Mouse (Mus musculus): Measurements from ENCODE around the gene Timm13.

Timm13 gene

DNA sequence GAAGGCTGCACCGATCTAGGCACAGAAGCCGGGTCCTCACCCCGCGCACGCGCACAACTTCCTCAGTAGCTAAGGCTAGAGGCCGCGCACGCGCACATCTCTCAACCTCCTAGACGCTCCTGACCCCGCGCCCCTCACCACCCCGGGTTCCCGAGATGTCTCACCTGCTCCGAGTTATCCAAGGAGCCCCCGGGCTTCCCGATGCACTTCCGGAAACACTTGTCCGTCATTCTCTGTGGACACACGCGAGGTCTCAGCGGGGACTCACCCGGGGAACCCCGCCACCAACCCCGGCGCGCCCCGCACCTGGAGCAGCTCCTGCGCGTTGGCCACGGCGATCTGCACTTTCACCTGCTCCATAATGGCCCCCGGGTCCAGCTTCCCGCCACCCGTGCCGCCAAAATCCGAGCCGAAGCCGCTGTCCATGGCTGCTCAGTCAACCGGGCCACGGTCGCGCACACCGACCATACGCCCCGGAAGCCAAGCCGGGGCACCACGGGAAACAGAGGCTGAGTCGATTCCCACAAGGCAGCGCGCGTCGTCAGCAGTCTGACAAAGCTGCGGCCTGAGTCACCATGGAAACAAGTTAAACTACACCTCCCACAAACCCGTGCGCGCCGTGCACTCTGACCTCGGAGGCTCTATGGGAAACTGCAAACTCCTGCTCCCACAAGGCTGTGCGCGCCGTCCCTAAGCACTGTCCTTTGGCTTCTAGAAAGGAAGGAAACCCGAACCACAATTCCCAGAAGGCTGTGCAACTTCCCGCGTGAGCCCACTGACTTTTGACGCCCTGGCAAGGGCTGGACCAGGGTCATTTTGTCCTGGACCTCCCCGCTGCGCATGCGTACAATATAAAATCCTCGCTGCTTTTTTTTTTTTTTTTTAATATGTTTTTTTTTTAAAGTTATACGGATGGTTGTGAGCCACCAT is at the start of gene Timm13:
TSS of gene Timm13 (minus strand) at position 652 of the 930 bp plus-strand sequence.
- DNase-seq (ENCODE audit: low spot score), result peak; percentile 91

DNA sequence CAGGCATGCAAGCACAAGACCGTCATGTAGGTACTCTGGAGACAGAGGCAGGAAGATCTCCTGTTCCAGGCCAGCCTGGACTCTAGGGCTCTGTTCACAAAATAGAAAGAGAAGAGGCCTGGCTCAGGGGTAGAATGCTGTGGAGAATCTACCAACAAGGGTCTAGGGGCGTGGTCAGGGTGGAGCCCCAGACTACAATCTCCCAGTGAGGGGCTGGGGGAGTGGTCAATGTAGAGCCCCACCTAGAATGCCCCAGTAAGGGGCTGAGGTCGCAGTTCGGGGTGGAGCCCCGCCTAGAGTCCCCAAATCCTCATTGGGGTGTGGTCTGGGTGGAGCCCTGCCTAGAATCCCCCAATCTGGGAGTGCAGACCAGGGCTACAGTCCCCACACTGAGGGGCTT is 49.5 kb upstream of the Timm13 start:
- no peak for DNase-seq (ENCODE audit: low spot score)

DNA sequence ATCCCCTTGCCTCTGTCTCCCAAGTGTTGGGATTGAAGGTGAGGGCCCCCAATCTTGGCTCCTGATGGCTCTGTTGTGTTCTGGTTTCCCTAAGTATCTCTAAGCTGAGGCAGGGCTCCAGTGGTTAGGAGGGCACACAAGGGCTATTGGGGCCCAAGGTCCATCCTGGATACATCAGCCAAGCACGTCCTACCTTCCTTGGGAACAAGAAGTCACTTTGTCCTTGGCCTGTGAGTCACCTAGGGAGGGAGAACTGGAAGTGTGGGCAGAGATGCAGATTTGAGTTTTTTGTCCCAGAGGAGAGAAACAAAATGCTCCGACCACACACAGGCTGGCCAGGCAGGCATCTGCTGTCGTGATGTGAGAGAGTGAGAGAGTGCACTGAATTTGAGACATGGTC is 48.3 kb upstream of the Timm13 start:
- DNase-seq (ENCODE audit: low spot score), result no peak

DNA sequence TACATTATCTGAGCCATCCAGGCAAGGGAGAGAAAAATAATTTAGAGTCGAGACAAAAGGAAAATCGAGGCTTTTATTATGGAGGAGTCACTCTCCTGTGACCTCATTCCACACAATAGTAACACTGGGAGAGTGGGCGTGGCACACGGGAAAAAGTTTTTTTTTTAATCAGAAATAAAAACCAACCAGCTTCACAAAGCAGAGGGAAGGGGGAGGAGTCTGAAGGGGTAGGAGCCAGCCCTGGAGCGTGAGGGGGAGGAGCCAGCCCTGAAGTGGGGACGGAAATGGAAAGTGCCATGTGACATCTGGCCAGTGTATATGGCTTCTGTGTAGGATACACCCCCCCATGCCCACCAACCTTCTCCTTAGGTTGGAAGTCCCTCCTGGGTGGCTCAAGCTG is 47.8 kb upstream of the Timm13 start:
- DNase-seq (ENCODE audit: low spot score), result no peak

DNA sequence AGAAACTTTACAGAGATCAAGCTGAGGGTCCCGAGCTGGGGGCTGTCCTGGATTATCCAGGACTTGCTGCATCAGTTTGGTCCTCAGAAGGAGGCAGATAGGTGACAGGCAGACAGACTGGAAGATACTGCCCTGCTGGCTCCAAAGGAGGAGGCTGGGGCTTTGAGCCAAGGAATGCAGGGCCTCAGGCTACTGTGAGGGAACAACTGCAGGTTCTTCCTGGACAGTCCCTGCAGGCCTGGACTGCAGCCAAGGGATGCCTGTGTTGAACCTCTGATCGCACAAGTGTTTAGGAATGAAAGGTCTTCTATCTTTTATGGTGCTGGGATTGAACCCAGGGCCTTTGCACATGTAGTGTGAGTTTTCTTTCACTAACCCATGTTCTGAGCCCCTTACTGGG is 47.0 kb upstream of the Timm13 start:
- DNase-seq (ENCODE audit: low spot score), result no peak

DNA sequence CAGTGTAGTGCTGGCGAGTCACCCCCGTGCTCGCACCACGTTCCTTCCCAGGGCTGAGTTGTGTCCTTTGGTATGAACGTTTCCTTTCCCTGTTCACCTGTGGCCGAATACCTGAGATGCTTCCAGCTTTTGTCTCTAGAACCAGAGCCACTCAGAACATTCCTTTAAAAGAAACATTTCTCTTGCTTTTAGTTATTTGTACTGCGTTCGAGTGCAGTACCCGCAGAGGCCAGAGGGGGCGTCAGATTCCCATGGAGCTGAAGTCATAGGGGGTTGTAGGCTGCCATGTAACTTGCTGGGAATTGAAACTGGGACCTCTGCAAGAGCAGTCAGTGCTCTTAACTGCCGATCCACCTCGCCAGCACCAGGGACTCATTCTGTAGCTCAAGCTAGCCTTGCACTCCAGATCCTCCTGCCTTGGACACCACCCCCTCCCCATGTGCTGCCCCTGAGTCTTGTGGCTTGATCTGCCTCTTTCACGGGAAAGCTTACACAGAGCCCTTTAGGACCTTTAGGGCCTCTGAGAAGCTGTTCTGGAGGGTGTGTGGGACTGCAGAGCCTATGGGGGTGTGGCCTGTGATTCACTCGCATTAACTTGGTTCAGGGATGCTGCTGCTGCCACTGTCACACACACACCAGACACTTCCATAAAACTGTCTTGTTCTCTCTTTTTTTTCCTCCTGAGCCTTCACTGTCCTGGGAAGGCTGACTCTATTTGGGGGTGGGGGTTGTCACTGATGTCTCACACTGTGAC is 46.1 kb upstream of the Timm13 start:
- no peak for DNase-seq (ENCODE audit: low spot score)

DNA sequence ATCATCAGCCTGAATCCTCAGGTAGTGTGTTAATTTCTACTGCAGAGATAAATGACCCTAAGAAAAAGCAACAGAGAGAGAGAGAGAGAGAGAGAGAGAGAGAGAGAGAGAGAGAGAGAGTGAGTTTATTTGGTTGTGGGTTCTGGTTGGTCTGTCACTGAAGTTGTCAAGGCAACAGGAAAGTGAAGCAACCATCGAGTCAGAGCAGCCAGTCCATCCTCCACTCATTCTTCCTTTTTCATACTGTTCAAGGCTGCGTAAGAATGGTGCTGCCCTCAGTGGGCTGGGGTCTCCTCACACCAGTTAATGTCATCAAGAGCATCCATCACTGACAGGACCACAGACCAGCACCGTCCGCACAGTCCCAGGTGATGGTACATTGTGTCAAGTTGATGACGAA is 43.5 kb upstream of the Timm13 start:
- DNase-seq (ENCODE audit: low spot score), result no peak

DNA sequence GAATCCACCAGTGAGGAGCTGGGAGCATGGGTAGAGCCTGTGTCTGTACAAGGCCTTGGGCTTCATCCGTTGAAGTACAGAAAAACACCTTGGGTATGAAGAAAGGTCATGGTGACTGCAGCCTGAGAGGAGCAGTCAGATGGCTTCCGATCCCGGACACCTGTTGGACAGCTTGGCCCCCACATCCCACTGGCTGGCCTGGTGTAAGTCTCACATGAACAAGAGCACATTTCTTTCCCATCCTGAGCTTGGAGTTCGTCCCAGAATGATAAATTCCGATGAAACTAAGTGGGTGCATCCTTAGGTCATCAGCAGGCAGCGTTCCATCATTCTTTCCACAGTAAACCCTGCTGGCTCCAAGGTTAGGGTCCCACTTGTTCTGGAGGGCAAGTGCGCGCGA is 42.9 kb upstream of the Timm13 start:
- DNase-seq (ENCODE audit: low spot score), result no peak

DNA sequence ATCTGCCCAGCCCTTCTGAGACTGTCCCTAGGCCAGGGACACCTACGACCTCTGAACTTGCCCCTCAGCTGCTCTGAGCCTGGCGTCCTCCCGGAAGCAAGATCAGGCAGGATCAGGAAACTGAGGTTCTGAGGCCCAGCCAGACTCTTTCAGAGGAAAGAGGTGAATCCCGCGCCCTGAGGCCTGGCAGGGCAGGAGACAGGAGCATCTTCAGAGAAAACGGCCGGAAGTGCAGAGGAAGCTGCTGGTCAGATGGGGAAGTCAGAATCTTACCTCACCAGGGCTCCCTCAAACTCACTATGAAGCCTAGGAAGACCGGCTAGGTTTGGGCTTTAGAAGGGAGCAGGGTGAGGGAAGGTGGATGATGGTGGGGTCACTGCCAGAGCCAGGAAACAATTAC is 42.1 kb upstream of the Timm13 start:
- no peak for DNase-seq (ENCODE audit: low spot score)

DNA sequence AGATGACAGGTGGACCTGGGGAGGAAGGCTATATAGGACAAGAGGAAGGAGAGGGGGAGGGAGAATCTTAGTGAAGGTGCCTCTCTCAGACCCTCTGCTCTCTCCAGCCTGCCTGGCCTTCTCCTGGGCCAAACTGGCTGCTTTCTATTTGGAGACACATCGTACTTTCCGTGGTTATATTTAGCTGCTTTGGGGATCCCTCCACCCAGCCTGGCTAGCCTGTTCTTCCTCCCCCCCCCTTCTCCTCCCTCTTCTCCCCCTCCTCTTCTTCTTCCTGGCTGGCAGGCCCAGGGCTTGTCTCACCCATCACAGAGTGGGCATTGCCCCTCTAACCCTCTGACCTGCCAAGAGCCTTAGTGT is 40.2 kb upstream of the Timm13 start:
- DNase-seq (ENCODE audit: low spot score), result no peak

DNA sequence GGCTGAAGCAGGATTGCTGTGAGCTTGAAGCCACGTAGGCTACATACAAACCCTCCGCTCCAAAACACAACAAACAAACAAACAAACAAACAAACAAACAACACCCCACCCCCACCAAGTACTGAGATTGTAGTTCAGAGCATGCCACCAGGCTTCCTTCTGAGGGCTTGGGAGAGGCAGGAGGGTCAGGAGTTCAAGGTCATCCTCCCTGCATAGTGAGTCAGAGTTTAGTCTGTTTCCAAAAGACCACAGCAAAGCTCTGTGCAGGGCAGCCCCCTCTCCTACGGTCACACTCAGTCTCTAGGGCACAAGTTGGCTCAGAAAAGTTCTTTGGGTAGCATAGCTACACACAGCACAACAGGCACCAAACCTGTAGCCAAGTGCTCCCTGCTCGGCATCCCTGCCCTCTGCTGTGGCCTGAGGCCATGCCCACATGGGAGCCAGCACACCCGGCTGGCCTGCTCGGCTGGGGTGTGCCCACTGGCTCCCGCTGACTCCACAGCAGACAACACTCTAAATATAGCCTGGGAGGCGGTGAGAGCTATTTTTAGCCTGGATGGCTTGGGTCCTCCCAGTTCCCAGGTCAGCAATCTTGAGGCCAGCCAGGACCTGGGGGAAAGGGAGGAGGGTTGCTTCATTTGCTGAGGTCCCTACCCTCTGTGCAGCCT is 39.7 kb upstream of the Timm13 start:
- DNase-seq (ENCODE audit: low spot score), result no peak

DNA sequence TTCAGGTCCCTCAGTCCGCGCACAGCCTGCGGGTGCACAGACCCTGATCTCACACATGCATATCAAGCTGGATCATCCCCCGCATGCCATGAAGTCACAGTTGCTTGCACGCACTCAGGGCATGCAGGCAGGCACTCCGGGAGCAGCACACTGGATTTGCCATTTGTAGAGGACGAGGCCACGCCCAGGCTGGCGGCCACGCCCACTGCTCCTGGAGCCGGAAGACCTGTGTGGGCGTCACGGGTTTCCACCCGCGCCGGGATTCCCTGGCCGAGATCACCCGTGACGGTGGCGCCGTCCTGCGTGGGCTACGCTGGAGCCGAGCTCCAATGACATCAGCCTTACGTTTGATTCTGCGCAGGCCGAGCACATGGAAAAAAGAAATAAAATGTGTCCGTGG is 38.9 kb upstream of the Timm13 start:
- DNase-seq (ENCODE audit: low spot score), result peak; percentile 71

DNA sequence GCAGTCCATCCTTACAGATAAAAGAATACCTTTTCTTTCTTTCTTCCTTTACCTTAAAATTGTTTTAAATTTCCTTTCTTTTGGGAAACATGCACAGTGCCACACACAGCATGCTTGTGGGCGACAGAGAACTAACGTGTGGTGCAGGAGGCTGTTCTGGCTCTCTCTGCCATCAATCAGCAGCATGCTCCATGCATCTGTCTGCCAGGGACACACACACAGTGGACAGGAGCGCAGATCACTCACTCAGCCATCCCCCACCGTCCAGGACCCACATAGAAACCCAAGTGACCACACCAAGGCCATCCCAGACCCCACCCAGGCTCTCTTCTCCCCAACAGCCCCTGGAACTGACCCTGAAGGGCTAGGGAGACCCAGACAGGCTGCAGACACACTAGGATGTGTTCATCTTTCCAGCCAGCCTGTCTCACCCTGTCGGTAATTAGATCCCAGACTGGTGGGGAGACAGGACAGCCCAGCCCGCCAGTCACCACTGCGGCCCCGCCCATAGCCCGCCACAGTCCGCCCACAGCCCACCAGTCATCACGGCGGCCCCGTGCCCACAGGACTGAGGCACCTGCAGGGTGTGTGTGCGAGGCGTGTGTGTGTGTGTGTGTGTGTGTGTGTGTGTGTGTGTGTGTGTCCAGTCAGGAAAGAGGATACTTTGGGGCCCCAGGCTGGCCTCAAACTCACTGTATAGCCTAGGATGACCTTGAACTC is 38.2 kb upstream of the Timm13 start:
- DNase-seq (ENCODE audit: low spot score), result no peak

DNA sequence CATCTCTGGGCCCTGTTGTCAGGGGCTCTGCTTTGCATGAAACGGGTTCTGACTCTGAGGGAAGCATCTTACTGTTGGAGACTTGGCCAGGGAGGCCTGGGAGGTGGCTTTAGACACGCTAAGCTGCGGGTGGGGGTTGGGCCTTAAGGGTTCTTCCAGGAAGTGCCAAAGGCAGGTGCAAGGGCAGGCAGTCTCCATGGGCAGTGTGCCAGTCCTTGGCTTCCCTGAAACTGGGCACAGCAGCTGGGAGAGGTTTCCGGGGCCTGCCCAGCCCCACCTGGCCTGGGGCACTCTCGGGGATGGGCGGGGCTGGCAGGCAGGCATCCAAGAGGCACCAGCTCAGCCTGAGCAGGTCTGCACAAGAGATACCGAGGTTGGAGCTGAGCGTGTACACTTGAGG is 36.9 kb upstream of the Timm13 start:
- peak; percentile 59 for DNase-seq (ENCODE audit: low spot score)

DNA sequence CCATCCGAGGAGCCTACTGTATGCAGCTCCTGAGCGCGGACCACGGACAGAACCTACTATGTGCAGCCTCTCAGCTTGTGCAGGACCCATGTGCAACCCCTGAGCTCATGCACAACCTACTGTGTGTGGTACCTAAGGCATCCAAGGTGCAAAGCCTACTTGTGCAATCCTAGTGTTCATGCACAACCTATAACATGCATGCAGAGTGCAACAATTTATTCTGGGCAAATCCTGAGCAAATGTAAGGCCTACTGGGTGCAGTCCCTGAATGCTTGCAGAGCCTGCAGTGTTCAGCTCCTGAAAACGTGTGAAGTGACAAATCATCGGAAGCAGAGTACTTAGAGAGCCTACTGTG is 36.0 kb upstream of the Timm13 start:
- no peak for DNase-seq (ENCODE audit: low spot score)

DNA sequence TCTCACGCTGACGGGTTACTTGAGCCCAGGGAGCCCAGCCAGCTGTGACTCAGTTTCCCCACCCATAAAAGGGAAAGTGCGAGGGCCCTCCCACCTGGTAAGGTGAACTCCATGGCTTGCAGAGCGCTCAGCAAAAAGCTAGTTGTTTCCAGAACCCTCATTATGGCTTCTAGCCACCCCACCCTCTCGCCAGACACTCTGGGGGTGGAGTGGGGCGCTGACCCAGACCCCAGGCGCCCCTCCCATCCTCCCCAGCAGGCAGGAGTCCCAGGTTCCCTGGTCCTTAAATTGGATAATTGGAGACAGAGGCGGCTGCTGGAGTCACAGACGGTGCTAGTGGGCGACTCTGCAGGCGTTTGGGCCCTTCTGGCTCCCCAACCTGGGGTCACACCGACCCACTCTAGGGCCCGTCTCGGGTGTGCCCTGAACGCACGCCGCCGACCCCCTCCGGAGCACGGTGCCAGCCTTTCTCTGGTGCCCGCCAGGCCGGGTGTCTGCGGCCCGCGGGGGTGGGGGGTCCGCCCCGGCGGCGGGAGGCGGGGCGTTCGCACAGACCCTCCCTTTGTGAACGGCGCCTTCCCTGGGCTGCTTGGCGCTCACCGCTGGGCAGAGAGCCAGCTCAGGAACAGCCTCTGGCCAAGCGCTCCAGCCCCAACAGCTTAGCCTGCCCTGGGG is 35.5 kb upstream of the Timm13 start:
- peak; percentile 67 for DNase-seq (ENCODE audit: low spot score)

DNA sequence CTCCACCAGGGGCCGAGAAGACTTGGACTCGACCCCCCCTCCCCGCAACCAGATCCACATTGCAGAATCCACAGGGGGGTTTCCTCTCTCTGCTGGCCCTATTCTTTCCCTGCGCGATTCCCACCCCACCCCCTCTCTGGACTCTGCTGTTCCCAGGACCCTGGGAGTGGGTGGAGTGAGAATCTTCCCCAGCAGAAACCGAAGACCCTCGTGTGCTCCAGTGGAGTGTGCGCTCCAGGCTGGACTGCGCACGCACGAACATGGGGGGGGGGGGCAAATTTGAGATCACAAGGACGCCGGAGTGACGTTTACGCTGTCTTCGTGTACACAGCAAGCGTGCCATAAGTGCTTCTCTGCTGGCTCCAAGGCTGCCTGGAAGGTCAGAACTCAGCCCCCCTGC is 34.9 kb upstream of the Timm13 start:
- no peak for DNase-seq (ENCODE audit: low spot score)

DNA sequence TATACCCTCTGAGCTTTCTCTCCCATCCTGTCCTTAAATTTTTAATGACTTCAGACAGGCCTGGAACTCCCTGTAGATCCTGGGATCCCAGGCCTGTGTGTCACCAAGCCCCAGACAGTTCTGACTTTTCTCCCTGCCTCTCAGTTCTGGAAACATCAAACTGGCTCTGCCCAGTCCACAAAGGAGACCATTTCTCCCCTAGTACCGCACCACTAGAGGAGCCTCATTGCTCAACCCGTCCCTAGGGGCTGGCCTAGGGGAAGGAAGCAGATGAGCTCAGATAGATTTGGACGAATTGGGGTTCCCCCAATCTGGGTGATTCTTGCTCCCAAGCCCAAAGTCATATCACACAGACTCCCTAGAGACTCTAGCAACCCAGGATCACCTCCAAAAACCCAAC is 34.5 kb upstream of the Timm13 start:
- DNase-seq (ENCODE audit: low spot score), result no peak

DNA sequence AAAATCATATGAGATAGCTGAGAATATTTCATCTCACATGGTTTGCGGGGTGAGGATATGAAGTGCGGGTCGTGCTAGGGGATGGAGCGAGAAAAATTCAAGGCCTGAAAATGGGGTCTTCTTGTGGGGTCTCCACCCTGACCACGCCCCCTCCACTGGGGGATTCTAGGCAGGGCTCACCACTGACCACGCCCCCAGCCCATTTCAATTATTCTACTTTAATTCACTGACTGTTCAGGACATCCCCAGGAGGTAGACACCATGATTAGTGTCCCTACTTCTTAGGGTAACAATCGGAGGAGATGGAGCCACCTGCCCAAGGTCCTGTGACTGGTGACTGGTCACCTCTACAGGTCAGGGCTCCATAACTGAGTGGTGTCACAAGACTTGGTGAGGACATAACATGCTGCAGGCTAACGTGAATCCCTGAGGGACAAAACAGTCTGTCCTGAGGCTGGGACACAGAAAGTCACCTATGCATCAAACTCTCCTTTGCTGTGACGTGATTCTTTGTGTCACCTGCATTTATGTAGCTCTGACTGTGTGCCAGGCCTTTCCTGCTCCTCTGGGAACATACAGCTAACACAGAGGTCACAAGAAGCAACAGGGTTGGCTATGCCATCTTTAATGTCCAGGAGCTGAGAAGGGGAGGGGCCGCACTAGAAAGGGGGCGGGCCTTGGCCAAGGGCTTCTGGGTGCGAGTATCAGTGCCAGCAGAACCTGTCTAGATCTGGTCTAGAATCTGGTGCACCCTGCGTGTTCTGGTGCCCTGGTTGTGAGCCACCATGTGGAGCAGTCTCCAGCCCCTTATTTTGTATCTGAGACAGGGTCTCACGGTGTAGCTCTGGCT is 33.6 kb upstream of the Timm13 start:
- no peak for DNase-seq (ENCODE audit: low spot score)

DNA sequence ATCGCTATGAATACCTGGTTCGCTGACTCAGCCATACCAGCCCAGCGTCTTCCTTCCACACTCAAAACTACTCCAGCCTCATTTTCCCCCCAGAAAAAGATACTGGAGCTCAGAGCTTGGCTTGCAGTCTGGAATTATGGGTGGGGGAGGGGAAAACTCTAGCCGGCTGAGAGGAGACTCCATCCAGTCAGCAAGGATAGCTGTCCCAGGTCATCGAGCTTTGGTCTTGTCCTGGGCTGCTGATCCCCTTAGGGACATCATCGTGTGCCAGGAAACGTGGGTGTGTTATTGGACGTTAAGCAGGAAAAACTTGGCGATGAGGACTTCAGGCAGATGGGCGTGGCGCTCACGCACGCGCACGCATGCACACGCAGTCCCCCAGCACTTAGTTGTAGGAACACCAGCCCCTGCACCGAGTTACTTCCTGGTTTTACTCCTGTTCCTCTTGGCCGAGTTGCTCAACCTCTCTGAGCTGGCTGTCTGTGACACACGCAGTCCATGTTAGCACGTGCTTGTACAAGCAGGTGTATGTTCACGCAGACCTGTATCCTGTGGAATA is 32.7 kb upstream of the Timm13 start:
- DNase-seq (ENCODE audit: low spot score), result no peak
